ENCODE assay signal across 8 mouse cellular contexts in genomic region chr7:134224741-134225612, GRCm38 (mm10). TPM values are rescaled to one million over a fixed set of nuclear protein-coding genes. Genes with fewer than 3 reads are reported as not detected.
DNase-seq lines count a peak whose midpoint lies in the region; ATAC-seq and TF ChIP-seq lines count a peak whose summit lies in the region.

No protein-coding gene starts in this region.

- peak overlapping the region; percentile 100 for H3K4me2 ChIP-seq in hindbrain, postnatal 0 days (ENCODE audit: low read depth, low read length)
- peak overlapping the region; percentile 98 for H3K4me2 ChIP-seq in midbrain, embryonic 11.5 days
- peak overlapping the region; percentile 92 for H3K4me2 ChIP-seq in stomach, embryonic 15.5 days

- no peaks in the 10 kb centered on the region for H3K36me3 ChIP-seq in hindbrain, postnatal 0 days (ENCODE audit: insufficient read depth, low read length)
- H3K36me3 ChIP-seq in midbrain, embryonic 11.5 days (ENCODE audit: control insufficient read depth, insufficient read depth, low read length), result no peaks in the 10 kb centered on the region
- no peaks in the 10 kb centered on the region for H3K36me3 ChIP-seq in stomach, embryonic 15.5 days

- WGBS in hindbrain, postnatal 0 days, result 2% methylated on average over 87 of the region's 90 CpGs
- WGBS in midbrain, embryonic 11.5 days, result under 1% methylated on average over 90 of the region's 90 CpGs
- WGBS in stomach, embryonic 15.5 days, result under 1% methylated on average over 86 of the region's 90 CpGs

- TF ChIP-seq CTCF in hindbrain, postnatal 0 days (IDR thresholded peaks at IDR 0.05; ENCODE audit: low read depth), result no peak

- H3K9ac ChIP-seq in hindbrain, postnatal 0 days (replicated peaks; ENCODE audit: low read length), result peak overlapping the region; percentile 62
- peak overlapping the region; percentile 66 for H3K9ac ChIP-seq in midbrain, embryonic 11.5 days (ENCODE audit: low read length)
- H3K9ac ChIP-seq in stomach, embryonic 15.5 days, result peak overlapping the region; percentile 42

- peak; percentile 73 for ATAC-seq in hindbrain, postnatal 0 days
- ATAC-seq in midbrain, embryonic 11.5 days (ENCODE audit: low FRiP score), result peak; percentile 77
- ATAC-seq in stomach, embryonic 15.5 days (ENCODE audit: insufficient read depth, low FRiP score, low read depth), result peak; percentile 24; the same call in 1 of the 2 replicates

- intact Hi-C loops in gastrocnemius, postnatal 14 days (cut with DNase I; ENCODE audit: low total_unique reads), result loop anchor here (5.0 to 10.0 kb wide), 2 partner anchors 120 to 268 kb away; no protein-coding TSS in a partner anchor
- intact Hi-C loops in left cerebral cortex, postnatal 14 days (cut with DNase I), result loop anchor here (5.0 to 10.0 kb wide), 3 partner anchors 122 to 268 kb away; no protein-coding TSS in a partner anchor

- peak overlapping the region; percentile 67 for H3K27ac ChIP-seq in hindbrain, postnatal 0 days
- no peak overlapping the region for H3K27ac ChIP-seq in midbrain, embryonic 11.5 days (ENCODE audit: low read depth, low read length)
- peak overlapping the region; percentile 67 for H3K27ac ChIP-seq in stomach, embryonic 15.5 days

- no peaks in the 10 kb centered on the region for H3K27me3 ChIP-seq in hindbrain, postnatal 0 days (ENCODE audit: insufficient read depth, low read length)
- peaks cover 19% of the 10 kb centered on the region for H3K27me3 ChIP-seq in midbrain, embryonic 11.5 days (ENCODE audit: control insufficient read depth, insufficient read depth, low read length)
- peaks cover 17% of the 10 kb centered on the region for H3K27me3 ChIP-seq in stomach, embryonic 15.5 days (replicated peaks)

- H3K9me3 ChIP-seq in hindbrain, postnatal 0 days (ENCODE audit: low read length), result no peaks in the 10 kb centered on the region
- H3K9me3 ChIP-seq in midbrain, embryonic 11.5 days (ENCODE audit: control insufficient read depth, low read length), result no peaks in the 10 kb centered on the region
- H3K9me3 ChIP-seq in stomach, embryonic 15.5 days, result no peaks in the 10 kb centered on the region

- H3K4me3 ChIP-seq in hindbrain, postnatal 0 days (ENCODE audit: low read length), result peak overlapping the region; percentile 70
- H3K4me3 ChIP-seq in midbrain, embryonic 11.5 days (ENCODE audit: low read depth, low read length), result peak overlapping the region; percentile 63
- H3K4me3 ChIP-seq in stomach, embryonic 15.5 days (replicated peaks), result peak overlapping the region; percentile 53

- peak; percentile 65 to 90 for DNase-seq in adrenal gland, adult (ENCODE audit: inconsistent age in 2 of 2, low spot score in 1 of 2)
- DNase-seq in embryo, embryonic 10 days (ENCODE audit: low spot score), result peak; percentile 81
- peak; percentile 79 for DNase-seq in gastrocnemius, postnatal 14 days
- peak; percentile 82 for DNase-seq in hindbrain, postnatal 0 days (ENCODE audit: low spot score)
- peak; percentile 52 to 60 for DNase-seq in left cerebral cortex, postnatal 14 days (ENCODE audit: low spot score in 2 of 2)
- DNase-seq in midbrain, embryonic 11.5 days (ENCODE audit: low spot score, missing footprints), result peak; percentile 96
- DNase-seq in spleen, postnatal 14 days (ENCODE audit: low spot score in 2 of 2), result no peak

- H3K4me1 ChIP-seq in hindbrain, postnatal 0 days (ENCODE audit: insufficient read depth, low read length), result peaks cover 12% of the 10 kb centered on the region
- peaks cover 14% of the 10 kb centered on the region for H3K4me1 ChIP-seq in midbrain, embryonic 11.5 days (ENCODE audit: control insufficient read depth, insufficient read depth, low read length)
- peaks cover 9% of the 10 kb centered on the region for H3K4me1 ChIP-seq in stomach, embryonic 15.5 days

RNA-seq across cellular contexts. Expression of gene Adam12, which starts 7.0 kb away (rescaled TPM):
- total RNA-seq in gastrocnemius, postnatal 14 days (2021), result 1 to 10 TPM; 4.6 to 6.9 TPM
- total RNA-seq in hindbrain, postnatal 0 days (2014; rRNA removed), result 12.3 and 24.1 TPM in 2 replicates
- 3.5 and 4.0 TPM in 2 replicates for polyA plus RNA-seq in hindbrain, postnatal 0 days (2015; fragmentation: Nextera tagmentation; extraction: Ambion mirVana)
- 1 to 10 TPM; 6.5 to 8.0 TPM for total RNA-seq in left cerebral cortex, postnatal 14 days (2021)
- 1.3 and 1.5 TPM in 2 replicates for polyA plus RNA-seq in midbrain, embryonic 11.5 days (2014; fragmentation: Nextera tagmentation; extraction: Ambion mirVana)
- polyA plus RNA-seq in stomach, embryonic 15.5 days (2015; fragmentation: Nextera tagmentation; extraction: Ambion mirVana), result 6.3 and 6.7 TPM in 2 replicates

Comparison
In these comparisons a context has a peak if more than half of its experiments do, and no peak if none do; other contexts are left out.
1. DNase-seq: peak in adrenal gland, adult (2 of 2), embryo, embryonic 10 days (single experiment), gastrocnemius, postnatal 14 days (single experiment), hindbrain, postnatal 0 days (single experiment), left cerebral cortex, postnatal 14 days (2 of 2) and midbrain, embryonic 11.5 days (single experiment); none in spleen, postnatal 14 days (0 of 2).
2. ATAC-seq: peak in every context shown above with its lines; median percentile 77 in midbrain, embryonic 11.5 days; 73 in hindbrain, postnatal 0 days; 24 in stomach, embryonic 15.5 days.
3. Peak in every context shown above with its lines, with median percentiles within 50 percentile points of each other: H3K4me2 ChIP-seq, H3K4me3 ChIP-seq and H3K9ac ChIP-seq.